Mouse (Mus musculus) R1 (cell line): ENCODE results near the gene Arsk.

ENCODE experiments used
- DNase-seq: peaks from one replicate; pipeline ENCODE4 v3.0.0-alpha.2; 2018; ENCODE audit warnings: low read depth, low spot score

The Arsk gene

DNA sequence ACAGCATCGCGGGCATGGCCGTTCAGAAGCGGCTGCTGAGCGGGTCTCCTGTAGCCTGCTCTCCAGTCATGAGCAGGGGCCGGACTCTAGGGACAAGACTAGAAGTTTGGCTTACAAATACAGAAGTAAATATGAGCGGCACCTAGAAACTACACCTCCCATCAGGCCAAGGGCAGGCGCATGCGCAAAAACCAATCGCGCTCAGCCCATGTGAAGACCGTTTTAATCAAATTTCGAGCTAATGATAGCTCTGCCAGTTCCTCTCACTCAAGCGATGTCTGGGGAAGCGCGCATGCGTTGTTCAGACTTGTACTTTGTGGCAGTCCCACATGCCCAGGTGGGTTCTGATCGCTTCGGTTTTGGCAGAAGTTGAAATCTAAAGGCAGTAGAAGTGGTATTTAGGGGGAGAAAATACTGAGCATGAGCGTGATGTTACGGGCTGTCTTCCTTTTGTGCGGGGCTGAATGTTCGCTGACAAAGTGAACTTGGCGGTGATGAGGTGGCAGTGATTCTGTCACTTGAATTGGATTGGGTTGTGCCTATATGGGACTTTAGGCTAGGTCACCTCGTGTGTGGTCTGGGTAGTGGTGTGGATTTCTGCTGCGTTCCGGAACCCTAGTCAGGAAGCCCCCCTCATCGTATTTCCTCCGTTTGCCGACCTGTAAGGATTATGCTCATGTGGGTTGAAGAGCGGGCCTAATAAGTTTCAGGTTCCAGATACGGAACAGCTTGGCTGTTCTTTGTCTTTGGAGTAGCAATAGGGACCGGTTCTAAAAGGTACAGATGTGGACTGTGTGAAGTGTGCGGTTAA is at the start of gene Arsk, which contains the start of gene Ttc37:
Gene Arsk (minus strand): TSS at position 168 of the 811 bp plus-strand sequence.
Gene Ttc37 (plus strand): TSS at position 242 of the 811 bp plus-strand sequence.
- peak; percentile 99 for DNase-seq

GRCm38 (mm10) chr13:76141117-76141808 is 42.8 kb upstream of the Arsk start:
- DNase-seq: no peak

DNA sequence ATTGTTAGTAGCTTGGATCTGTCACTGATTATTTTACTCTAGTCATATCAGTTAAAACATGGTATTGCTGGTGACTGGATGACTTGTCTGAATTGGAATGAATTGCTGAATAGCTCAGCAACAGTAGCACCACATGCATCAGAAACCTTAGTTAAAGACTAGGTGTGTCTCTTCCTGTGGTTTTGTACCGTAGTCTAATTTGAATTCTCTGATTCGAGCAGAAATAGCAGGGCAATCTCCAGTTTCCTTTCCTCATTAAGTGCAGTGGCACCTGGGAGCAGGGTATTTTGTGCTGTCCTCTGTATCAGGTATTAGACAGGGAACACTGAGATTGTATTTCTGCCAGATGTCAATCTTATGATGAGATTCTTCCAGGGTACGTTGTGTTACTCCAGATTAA is 40.4 kb upstream of the Arsk start:
- DNase-seq: no peak

- DNase-seq: no peak
These were observed 34.0 kb upstream of the Arsk start for GRCm38 (mm10) chr13:76132415-76132814.

GRCm38 (mm10) chr13:76128799-76129198 is 30.3 kb upstream of the Arsk start:
- no peak for DNase-seq

DNA sequence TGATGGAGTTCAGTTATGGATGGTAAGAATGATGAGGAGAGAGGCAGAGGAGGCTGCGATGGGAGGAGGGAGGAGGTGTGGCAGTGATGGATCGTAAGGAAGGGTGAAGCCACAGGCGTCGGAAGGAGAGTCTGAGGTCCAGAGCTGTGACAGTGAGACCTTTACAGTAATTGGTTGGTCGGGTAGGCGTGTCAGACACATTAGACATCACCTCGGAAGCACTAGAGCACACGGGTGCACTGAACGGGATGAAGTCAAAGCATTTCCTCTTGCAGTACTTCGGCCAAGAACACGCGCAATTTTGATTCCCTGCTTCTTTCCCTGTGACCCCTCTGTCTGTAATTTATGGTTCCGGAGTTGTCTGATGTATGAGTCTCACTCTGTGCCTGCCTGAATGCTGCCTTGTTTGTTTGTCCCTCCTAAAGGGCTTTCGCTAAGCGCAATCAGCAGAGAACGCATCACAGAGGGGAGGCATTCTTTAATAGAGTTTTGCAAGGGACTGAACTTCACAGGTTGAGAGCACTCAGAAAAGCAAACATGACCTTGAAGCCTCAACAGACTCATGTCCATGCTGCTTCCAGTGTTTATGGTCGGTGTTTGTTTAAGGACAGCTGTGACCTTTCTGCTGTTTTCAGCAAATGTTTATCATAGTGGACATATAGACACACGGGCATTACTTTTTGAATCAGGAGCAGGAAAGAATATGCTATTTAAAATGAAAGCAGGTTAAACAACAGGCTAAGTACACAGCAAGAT is 10.8 kb upstream of the Arsk start:
- no peak for DNase-seq

DNA sequence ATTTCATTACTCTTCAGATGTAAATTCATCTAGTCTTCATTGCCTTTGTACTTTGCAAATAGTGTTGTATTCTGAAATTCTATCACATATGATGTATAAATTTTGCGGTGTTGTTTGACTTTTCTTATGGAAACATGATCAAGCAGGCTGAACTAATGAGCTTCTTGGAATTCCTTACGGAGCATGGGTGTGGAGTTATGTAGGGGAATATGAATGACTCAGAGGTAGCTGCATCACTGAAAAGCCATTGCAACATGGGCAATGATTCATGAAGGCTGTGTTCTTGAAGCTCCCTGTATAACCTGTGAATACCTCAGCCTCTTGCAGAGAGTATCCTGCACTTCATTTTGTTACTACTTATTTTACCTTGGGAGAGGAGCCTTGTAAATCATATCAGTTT is 3.5 kb upstream of the Arsk start:
- no peak for DNase-seq

- DNase-seq: peak; percentile 90
These were observed 356 bp downstream of the Arsk start for GRCm38 (mm10) chr13:76098116-76098492.

- no peak for DNase-seq
These were observed 24.1 kb downstream of the Arsk start for GRCm38 (mm10) chr13:76074323-76074722.

GRCm38 (mm10) chr13:76064363-76064945 is 34.0 kb downstream of the Arsk start:
- DNase-seq: peak; percentile 46

DNA sequence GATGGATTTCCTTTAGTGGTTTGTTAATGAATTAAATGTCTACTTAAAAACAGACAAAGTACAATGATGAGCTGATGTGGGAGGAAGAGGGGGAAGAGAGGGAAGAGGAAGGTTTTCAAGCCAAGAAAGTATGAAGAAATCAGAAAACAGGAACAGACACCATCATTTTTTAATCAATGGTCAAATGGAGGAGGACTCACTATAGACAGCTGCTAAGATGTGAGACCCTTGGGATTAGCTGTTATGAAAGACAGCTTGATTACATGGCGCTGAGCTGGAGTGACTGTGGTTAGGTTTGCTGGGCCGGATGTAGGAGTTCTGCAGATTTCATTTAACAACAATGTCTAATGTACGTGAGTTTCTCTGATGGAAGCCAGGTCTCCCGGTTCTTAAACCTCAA is 34.9 kb downstream of the Arsk start:
- DNase-seq: no peak

DNA sequence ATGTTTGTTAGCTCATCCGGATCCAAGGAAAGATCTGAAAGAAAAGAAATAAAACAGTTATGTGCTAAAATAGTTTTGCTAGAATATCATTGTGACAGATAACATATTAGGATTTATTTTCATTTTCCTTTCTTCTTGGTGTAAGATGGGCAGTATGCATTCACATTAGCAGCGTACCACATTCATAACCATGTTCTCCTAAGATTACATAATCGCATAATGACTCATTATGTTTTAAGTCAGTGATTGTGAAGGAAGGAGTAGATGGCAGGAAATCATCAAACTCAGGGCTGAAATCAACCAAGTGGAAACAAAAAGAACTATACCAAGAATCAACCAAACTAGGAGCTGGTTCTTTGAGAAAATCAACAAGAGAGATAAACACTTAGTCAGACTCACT is 35.9 kb downstream of the Arsk start:
- no peak for DNase-seq

GRCm38 (mm10) chr13:76062126-76062525 is 36.3 kb downstream of the Arsk start:
- DNase-seq: no peak

DNA sequence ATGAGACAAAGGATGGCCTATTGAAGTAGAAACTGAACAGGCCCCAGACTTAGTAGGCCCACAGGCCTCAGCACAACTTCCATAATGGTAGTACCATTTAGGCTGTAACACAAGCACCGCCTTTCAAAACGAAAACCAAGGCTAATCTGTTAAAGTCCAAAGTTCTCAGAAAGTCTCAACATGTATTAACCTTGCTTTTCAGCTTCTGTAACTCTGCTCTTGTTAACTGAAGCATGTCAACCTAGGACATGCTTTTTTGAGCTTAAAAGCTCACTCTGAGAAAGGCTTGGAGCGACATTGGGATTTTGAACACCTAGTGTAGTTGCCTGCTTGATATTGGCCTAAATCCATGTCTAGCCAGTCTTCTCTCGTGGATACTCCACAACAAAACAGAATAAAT is 38.9 kb downstream of the Arsk start:
- no peak for DNase-seq

GRCm38 (mm10) chr13:76057267-76058069 is 41.0 kb downstream of the Arsk start:
- no peak for DNase-seq

DNA sequence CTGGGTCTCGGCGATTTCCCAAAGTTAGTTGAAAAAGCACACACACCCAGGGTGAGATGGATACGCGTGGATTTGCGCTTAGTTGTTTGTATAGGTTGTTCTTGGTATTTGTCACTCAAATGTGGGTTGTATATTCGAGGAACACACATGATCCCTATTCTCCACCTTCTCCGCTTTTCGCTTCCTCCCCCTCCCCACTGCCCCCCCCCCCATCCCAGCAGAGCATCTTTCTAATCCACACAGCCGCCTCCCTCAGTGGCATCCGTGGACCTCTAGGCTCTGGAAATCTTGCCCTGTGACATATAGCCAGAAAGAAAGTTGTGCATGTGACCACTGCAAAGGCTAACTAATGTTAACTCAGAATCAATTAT is 41.6 kb downstream of the Arsk start, which contains the start of gene Gpr150:
Gene Gpr150 (minus strand): TSS at position 101 of the 371 bp plus-strand sequence.
- no peak for DNase-seq

GRCm38 (mm10) chr13:76056261-76056724 is 42.2 kb downstream of the Arsk start:
- peak; percentile 77 for DNase-seq

- DNase-seq: peak; percentile 52
These were observed 42.8 kb downstream of the Arsk start for GRCm38 (mm10) chr13:76055391-76056232.

GRCm38 (mm10) chr13:76044971-76045370 is 53.5 kb downstream of the Arsk start:
- DNase-seq: no peak

DNA sequence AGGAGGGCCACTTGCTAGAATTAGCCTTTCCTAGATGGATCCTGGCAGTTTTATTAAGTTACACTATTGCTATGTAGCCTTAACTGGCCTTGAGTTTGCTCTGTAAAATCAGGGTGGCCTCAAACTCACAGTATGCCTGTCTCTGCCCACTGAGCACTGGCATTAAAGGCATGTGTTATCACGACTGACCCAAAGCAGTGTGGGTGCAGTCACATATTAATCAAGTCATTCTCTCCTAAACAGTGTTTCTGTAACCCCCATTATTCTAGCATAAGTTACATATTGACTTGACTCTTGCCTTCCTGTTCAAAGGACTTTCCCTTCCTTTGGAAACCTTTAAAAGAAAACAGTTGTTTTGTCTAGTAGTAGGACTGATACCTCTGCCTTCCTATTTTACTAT is 56.0 kb downstream of the Arsk start:
- no peak for DNase-seq
